Mouse (Mus musculus) embryonic facial prominence, embryonic 13.5 days (tissue): Measurements from ENCODE around the gene Mctp1. TPM values are rescaled to one million over a fixed set of nuclear protein-coding genes. Genes with fewer than 3 reads are reported as not detected.
"Not testable (repeated sequence)": the region's sequence is repeated elsewhere in the genome, so short reads cannot be mapped to it uniquely, and the experiment has no call there.

Source experiments
- ATAC-seq: fragments of 200-750 bp; cut with Nextera tagmentation; 2 replicates; pipeline ENCODE4 v1.8.0; 2017; ENCODE audit warnings: low read depth; ENCODE audit not compliant: insufficient number of reproducible peaks, insufficient read depth, low FRiP score, low TSS enrichment
- H3K27ac ChIP-seq: fragments of 300-500 bp; sonication (generic); 2 replicates; pipeline ENCODE4 v1.5.1; 2015; ENCODE audit warnings: moderate library complexity, mild to moderate bottlenecking, inconsistent platforms
- H3K27me3 ChIP-seq: fragments of 300-500 bp; sonication (generic); 2 replicates; pipeline ENCODE4 v1.6.1; 2015; ENCODE audit warnings: mild to moderate bottlenecking, inconsistent platforms
- H3K36me3 ChIP-seq: fragments of 300-500 bp; sonication (generic); 2 replicates; pipeline ENCODE4 v1.6.1; 2015; ENCODE audit warnings: mild to moderate bottlenecking, inconsistent platforms
- H3K4me1 ChIP-seq: fragments of 300-500 bp; sonication (generic); 2 replicates; pipeline ENCODE4 v1.6.1; 2015; ENCODE audit warnings: inconsistent platforms
- H3K4me2 ChIP-seq: fragments of 300-500 bp; sonication (generic); 2 replicates; pipeline ENCODE4 v1.6.1; 2015; ENCODE audit warnings: moderate library complexity, mild to moderate bottlenecking, inconsistent platforms
- H3K4me3 ChIP-seq: fragments of 300-500 bp; sonication (generic); 2 replicates; pipeline ENCODE4 v1.5.1; 2015; ENCODE audit warnings: mild to moderate bottlenecking, inconsistent platforms
- H3K9ac ChIP-seq: fragments of 300-500 bp; sonication (generic); 2 replicates; pipeline ENCODE4 v1.6.1; 2015; ENCODE audit warnings: mild to moderate bottlenecking, inconsistent platforms
- H3K9me3 ChIP-seq: fragments of 300-500 bp; sonication (generic); 2 replicates; pipeline ENCODE4 v1.6.1; 2016; ENCODE audit warnings: inconsistent platforms
- WGBS: fragments of 180-500 bp; shearing (Covaris S2); methylation state at CpG from one replicate; pipeline ENCODE4 v1.1.7; 2015; ENCODE audit warnings: mixed read lengths; 5-methylcytosine and 5-hydroxymethylcytosine counted together
- polyA plus RNA-seq: library from polyadenylated mRNA; unstranded; fragments of >200 nt; fragmentation: Nextera tagmentation; extraction: Ambion mirVana; gene quantifications from 2 replicates; pipeline ENCODE4 v1.2.1, GENCODE M21; 2015

Gene Mctp1
- polyA plus RNA-seq: 0.50 and 0.66 TPM in 2 replicates

DNA sequence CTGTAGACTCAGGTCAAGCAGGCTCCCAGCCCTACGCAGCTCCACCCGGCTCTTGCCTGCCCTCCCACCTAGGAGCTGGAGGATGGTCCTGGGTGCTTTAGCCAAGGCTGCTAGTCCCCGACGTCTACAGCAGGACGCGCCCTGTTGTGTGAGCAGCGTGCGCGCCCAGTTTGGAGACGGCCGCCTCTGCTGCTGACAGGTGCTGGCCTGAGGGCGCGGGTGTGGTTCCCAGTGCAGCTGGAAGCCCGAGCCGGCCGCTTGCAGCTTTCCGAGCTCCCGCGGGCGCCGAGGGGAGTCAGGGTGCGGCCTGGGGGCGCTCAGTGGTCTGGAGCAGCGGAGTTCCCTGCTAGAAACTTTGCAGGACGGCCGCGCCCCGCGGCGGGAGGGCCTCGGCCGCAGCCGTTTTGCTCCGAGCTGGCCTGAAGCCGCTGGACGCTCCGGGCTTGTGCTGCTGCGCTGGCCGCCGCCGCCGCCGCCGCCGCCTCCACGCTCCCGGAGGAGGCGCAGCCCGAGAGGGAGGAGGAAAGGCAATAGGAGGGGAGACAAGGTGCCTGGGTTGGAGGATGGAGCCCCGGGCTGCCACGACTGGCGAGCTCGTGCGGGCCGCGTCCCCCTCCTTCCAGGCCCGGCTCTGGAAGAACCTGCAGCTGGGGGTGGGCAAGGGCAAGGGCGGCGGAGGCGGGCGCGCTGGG lies at the start of gene Mctp1:
Gene Mctp1, plus strand, starts transcription at position 564 of the 692 bp plus-strand sequence.
- H3K27ac ChIP-seq: no peak within 1 kb of the TSS
- H3K9ac ChIP-seq: peak within 1 kb of the TSS; percentile 69
- H3K4me1 ChIP-seq: peaks cover 15% of the 10 kb centered on the region
- ATAC-seq: peak; percentile 89
- H3K9me3 ChIP-seq: no peaks in the 10 kb centered on the region
- peaks cover 48% of the 10 kb centered on the region for H3K27me3 ChIP-seq
- under 1% methylated on average over 54 of the region's 62 CpGs for WGBS
- H3K4me2 ChIP-seq: peak within 1 kb of the TSS; percentile 98
- no peaks in the 10 kb centered on the region for H3K36me3 ChIP-seq
- peak within 1 kb of the TSS; percentile 60 for H3K4me3 ChIP-seq

DNA sequence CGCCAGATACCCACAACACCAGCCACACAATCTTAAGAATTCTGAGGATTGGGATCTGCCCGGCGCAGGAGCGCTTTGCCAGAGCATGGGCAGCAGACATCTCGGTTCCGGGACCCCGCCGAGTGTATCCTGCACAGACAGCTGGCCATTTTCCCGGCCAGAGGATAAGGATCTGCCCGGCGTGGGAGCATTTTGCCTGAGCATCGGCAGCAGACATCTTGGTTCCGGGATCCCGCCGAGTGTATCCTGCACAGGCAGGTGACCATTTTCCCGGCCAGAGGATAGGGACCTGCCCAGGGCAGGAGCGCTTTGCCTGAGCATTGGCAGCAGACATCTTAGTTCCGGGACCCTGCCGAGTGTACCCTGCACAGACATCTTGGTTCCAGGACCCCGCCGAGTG lies 38.4 kb upstream of the Mctp1 start:
- WGBS: 85% methylated on average over 21 of the region's 21 CpGs
- H3K4me1 ChIP-seq, H3K27me3 ChIP-seq, H3K4me2 ChIP-seq, H3K4me3 ChIP-seq, H3K9me3 ChIP-seq, H3K27ac ChIP-seq, H3K36me3 ChIP-seq, ATAC-seq, H3K9ac ChIP-seq: not testable (repeated sequence)

DNA sequence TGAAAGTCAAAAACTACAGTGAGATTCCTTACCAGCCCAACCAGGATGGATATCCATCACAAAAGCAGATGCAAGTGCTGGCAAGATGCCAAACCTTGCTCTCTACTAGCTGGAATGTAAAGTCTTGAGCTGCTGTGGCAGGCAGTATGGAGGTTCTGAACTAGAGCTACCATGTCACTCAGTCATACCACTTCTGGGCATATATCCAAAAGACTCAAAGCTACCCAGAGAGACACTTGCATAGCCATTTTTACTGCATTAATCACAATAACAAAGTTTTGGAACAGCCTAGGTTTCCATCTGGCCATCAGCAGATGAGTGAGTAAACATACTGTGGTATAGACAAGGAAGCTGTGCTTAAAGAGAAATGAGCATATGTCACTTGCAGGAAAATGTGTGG lies 25.6 kb upstream of the Mctp1 start:
- H3K36me3 ChIP-seq: no peaks in the 10 kb centered on the region
- no peaks in the 10 kb centered on the region for H3K4me1 ChIP-seq
- no peak overlapping the region for H3K9ac ChIP-seq
- no peaks in the 10 kb centered on the region for H3K27me3 ChIP-seq
- H3K27ac ChIP-seq: no peak overlapping the region
- ATAC-seq: no peak
- H3K4me2 ChIP-seq: no peak overlapping the region
- no peaks in the 10 kb centered on the region for H3K9me3 ChIP-seq
- H3K4me3 ChIP-seq: no peak overlapping the region

DNA sequence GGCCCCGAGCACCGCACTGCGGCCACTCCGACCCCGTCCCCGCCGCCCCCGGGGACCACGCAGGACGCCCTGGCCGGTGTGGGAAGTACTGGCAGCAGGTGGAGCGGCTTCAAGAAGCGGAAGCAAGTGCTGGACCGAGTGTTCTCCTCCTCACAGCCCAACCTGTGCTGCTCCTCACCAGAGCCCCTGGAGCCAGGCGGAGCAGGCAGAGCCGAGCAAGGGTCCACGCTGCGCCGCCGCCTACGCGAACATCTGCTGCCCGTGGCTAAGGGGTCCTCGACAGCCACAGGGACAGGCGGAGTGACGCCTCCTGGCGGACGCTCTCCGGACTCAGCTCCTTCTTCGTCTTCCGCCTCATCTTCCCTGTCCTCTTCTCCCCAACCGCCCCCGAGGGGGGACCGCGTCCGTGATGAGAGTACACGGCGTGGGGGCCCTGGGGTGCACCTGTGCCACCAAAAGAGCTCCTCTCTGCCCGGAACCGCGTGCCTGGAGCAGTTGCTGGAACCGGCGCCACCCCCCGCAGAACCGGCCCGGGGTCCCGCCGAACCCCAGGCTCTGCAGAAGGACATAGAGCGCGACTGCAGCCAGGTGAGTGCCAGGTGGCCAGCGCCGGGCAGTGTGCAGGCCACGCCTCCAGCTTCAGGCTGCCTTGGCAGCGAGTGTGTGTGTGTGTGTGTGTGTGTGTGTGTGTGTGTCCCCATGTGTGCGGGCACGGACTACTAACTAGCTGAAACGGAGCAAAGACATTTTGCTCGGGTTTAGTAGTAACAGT lies 515 bp downstream of the Mctp1 start:
- Histone ChIP-seq H3K4me1 (peaks cover 15% of the 10 kb centered on the region), H3K27ac (no peak overlapping the region), H3K4me3 (peak overlapping the region; percentile 60), H3K9me3 (no peaks in the 10 kb centered on the region), H3K27me3 (peaks cover 48% of the 10 kb centered on the region), H3K4me2 (peak overlapping the region; percentile 98), H3K36me3 (no peaks in the 10 kb centered on the region), H3K9ac (peak overlapping the region; percentile 69)
- ATAC-seq: peak; percentile 63; the same call in 1 of the 2 replicates
- WGBS: 1% methylated on average over 58 of the region's 58 CpGs

DNA sequence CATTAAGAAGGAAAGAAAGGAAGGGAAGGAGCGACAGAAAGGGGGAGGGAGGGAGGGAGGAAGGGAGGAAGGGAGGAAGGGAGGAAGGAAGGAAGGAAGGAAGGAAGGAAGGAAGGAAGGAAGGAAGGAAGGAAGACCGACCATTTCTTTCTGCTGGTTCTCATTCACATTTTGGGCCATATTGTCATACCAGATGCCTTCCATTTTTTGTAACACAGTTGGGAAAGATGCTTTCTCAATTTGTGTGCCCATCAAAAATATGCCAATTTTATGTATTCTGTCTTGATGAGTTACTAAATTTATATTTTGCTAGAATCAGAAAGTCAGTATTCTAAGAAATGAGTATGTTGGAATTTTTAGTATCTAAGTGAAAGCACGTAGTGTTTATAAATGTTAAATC lies 4.3 kb downstream of the Mctp1 start:
- no peaks in the 10 kb centered on the region for H3K36me3 ChIP-seq
- 73% methylated on average over 3 of the region's 3 CpGs for WGBS
- peaks cover 31% of the 10 kb centered on the region for H3K27me3 ChIP-seq
- no peak overlapping the region for H3K9ac ChIP-seq
- no peaks in the 10 kb centered on the region for H3K9me3 ChIP-seq
- H3K4me1 ChIP-seq: peaks cover 14% of the 10 kb centered on the region
- no peak overlapping the region for H3K4me2 ChIP-seq
- no peak for ATAC-seq
- H3K4me3 ChIP-seq: no peak overlapping the region
- H3K27ac ChIP-seq: no peak overlapping the region

DNA sequence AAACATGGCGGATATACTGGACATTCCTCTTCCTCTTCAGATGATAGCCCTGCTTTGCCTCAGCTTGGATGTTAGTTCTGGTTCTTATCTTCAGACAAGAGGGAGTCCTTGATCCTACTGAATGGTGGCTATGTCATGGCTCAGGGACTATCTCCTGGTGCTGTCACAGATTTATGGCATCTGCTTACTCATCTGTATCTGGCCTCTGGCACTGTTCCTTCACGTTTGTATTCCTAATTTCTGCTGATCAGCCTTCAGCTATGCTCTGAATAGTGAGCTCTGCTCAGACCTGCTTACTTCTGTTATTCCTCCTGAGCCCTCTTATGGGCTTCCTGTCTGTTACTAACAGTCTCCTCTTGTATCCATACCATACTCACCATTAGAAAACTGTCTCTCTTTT lies 7.6 kb downstream of the Mctp1 start:
- no peak overlapping the region for H3K4me3 ChIP-seq
- no peak for ATAC-seq
- no peaks in the 10 kb centered on the region for H3K36me3 ChIP-seq
- H3K4me1 ChIP-seq: no peaks in the 10 kb centered on the region
- 0 out of 2 replicates have a peak, but pooled peaks cover 4% of the 10 kb centered on the region for H3K27me3 ChIP-seq
- H3K27ac ChIP-seq: no peak overlapping the region
- 61% methylated on average over 2 of the region's 2 CpGs for WGBS
- no peak overlapping the region for H3K9ac ChIP-seq
- H3K4me2 ChIP-seq: no peak overlapping the region
- H3K9me3 ChIP-seq: no peaks in the 10 kb centered on the region

DNA sequence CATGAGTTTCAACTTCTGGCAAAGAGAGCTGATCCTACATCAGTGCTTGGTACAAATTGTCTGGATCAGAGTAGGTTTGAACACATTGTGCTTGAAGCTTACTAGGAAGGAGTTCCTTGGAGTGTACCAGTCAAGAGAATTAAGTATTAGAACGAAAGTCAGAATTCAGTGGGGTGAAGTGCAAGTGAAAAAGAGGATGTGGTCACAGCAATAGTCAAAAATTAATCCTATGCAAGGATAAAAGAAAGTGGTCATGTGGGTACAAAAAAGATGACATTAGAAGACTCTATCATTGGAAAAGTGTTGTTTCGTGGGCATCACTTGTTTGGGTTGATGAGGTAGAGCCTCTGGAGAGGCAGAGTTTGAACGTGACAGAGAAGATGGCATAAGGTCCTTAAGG lies 8.8 kb downstream of the Mctp1 start:
- ATAC-seq: no peak
- Histone ChIP-seq H3K9me3 (no peaks in the 10 kb centered on the region), H3K27ac (no peak overlapping the region), H3K9ac (no peak overlapping the region), H3K4me1 (no peaks in the 10 kb centered on the region), H3K27me3 (no peaks in the 10 kb centered on the region), H3K36me3 (no peaks in the 10 kb centered on the region), H3K4me3 (no peak overlapping the region), H3K4me2 (no peak overlapping the region)
- 89% methylated on average over 3 of the region's 3 CpGs for WGBS

DNA sequence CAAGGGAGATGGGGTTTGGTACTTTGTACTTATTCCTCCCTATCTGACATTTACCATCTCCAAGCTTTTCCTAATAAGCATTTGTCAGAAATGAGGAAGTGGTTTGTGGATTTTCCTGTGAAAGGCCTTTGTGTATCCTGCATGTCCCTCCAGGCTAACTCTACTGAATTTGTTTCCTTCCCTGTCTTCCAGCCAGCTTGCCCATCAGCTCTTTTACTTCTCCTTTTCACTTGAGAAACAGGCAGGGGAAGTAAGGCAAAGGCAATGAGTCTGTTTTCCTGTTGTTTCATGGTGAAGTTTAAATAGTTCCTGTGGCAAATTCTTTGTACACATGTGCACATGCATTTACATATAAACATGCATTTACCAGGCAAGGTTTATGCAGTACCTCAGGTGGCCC lies 11.6 kb downstream of the Mctp1 start:
- Histone ChIP-seq H3K9ac (no peak overlapping the region), H3K36me3 (no peaks in the 10 kb centered on the region), H3K27me3 (no peaks in the 10 kb centered on the region), H3K27ac (no peak overlapping the region), H3K9me3 (no peaks in the 10 kb centered on the region), H3K4me1 (no peaks in the 10 kb centered on the region), H3K4me3 (no peak overlapping the region), H3K4me2 (no peak overlapping the region)
- ATAC-seq: no peak

DNA sequence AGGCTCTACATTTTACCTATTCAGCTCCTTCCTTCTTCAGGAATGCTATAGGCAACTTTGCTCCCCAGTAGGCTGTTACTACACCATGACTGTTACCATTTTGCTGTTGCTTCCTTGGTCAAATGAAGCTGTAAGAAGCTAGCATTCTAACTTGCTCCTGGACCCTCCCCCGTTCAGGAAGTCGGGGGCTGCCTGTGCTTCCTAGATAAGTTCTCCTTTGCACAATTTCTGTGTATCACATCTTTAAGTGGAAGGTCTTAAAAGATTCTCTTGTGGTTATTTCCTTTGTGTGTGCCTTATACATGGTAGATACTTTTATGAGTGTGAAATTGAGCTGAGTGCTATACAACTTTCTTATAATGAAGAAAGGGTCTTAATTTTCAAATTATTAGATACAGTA lies 25.0 kb downstream of the Mctp1 start:
- Histone ChIP-seq H3K4me1 (no peaks in the 10 kb centered on the region), H3K36me3 (no peaks in the 10 kb centered on the region), H3K9ac (no peak overlapping the region), H3K27ac (no peak overlapping the region), H3K4me3 (no peak overlapping the region), H3K27me3 (no peaks in the 10 kb centered on the region), H3K4me2 (no peak overlapping the region), H3K9me3 (no peaks in the 10 kb centered on the region)
- ATAC-seq: no peak
- 82% methylated on average over 2 of the region's 2 CpGs for WGBS

DNA sequence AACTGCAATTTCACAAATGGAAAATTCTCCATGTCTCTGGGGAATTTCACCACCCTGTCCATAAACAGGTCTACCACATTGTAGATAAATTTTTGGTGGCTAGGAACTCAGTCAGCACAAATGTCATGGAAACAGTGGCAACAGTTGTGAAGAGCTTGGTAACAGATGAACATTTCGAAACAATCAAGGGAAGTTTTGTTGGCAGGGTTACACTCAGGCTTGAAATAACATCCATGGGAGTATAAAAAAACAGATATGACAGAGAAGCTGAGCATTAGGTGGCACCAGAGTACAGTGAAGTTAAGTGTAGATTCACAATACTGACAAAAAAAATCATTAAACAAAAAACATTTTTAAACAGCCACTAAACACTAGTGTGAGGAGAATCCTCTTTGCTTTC lies 26.3 kb downstream of the Mctp1 start:
- Histone ChIP-seq H3K9me3 (no peaks in the 10 kb centered on the region), H3K4me2 (no peak overlapping the region), H3K4me1 (no peaks in the 10 kb centered on the region), H3K4me3 (no peak overlapping the region), H3K9ac (no peak overlapping the region), H3K36me3 (no peaks in the 10 kb centered on the region), H3K27ac (no peak overlapping the region), H3K27me3 (no peaks in the 10 kb centered on the region)
- no peak for ATAC-seq
- 84% methylated on average over 1 of the region's 1 CpGs for WGBS

DNA sequence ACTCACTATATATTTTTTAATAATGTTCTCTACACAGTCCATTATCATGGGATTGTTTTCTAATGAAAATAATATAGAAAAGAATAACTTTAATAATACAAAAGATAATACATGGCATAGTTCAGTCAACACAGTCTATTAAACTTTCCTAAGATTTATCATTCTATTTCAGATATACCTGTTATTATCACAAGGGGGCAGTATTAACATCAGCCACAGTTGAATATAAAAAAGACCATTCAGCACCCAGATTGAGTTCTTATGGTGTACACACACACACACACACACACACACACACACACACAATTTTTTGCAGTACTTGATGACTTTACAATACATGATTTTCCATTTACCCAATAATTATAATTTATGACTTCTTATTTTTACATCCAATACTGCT lies 31.0 kb downstream of the Mctp1 start:
- Histone ChIP-seq H3K36me3 (no peaks in the 10 kb centered on the region), H3K27ac (no peak overlapping the region), H3K4me1 (no peaks in the 10 kb centered on the region), H3K27me3 (no peaks in the 10 kb centered on the region), H3K4me3 (no peak overlapping the region), H3K9ac (no peak overlapping the region), H3K9me3 (no peaks in the 10 kb centered on the region), H3K4me2 (no peak overlapping the region)
- no peak for ATAC-seq

DNA sequence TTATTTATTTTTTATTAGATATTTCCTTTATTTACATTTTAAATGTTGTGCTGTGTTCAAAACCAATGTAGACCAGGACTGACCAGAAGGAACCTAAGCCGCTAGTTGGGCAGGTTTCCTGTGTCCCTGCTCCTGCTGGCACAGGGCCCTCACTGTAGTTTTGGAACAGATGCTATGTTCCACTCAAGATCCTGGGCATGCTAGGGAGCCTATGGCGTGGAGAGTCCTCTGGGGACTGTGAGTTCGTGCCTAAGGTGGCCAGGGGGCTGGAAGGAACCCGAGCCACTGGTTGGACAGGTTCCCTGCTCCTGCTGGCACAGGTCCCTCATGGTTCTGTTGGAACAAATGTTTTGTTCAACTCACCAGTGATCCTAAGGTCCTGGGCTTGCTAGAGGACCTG lies 35.8 kb downstream of the Mctp1 start:
- H3K9ac ChIP-seq: no peak overlapping the region
- no peak overlapping the region for H3K4me3 ChIP-seq
- no peak overlapping the region for H3K4me2 ChIP-seq
- H3K27ac ChIP-seq: no peak overlapping the region
- H3K9me3 ChIP-seq: no peaks in the 10 kb centered on the region
- WGBS: 72% methylated on average over 4 of the region's 4 CpGs
- no peaks in the 10 kb centered on the region for H3K27me3 ChIP-seq
- ATAC-seq: no peak
- H3K36me3 ChIP-seq: no peaks in the 10 kb centered on the region
- H3K4me1 ChIP-seq: no peaks in the 10 kb centered on the region
